Mouse (Mus musculus) heart, adult 2 months (tissue): ENCODE measurements around the gene Zdhhc14.

Experiments
- CTCF ChIP-seq: fragments of 200-600 bp; IDR thresholded peaks from 2 replicates; pipeline ENCODE4 v1.8.1; 2022; ENCODE audit warnings: antibody characterized with exemption, mild to moderate bottlenecking, moderate library complexity
- EP300 ChIP-seq: fragments of 200-500 bp; IDR thresholded peaks from 2 replicates; pipeline ENCODE4 v1.6.1; 2011; ENCODE audit warnings: low read depth, low read length, control low read depth; ENCODE audit not compliant: insufficient read depth
- POLR2A ChIP-seq: fragments of 200-500 bp; IDR thresholded peaks from 2 replicates; pipeline ENCODE4 v1.6.1; 2011; ENCODE audit warnings: mild to moderate bottlenecking, low read depth, low read length, control low read depth; ENCODE audit not compliant: insufficient read depth

DNA sequence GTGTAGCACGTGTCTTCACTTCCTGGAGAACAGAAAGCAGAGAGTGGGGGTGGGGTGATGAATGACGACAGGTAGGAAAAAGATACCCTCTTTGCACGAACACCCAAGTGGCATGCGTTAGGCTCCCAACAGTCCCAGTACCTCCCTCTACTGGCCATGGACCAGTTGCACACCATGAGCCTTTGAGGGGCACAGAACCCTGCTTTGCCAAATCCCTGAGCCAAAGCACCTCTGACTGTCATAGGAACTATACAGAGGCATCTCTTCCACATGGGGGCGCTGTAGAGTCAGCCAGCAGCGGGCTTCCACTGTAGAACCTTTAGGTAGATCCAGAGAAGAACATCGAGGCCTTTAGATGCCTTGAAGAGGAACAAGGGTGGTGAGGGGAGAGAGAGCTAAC, 241.0 kb downstream of the Zdhhc14 start:
- TF ChIP-seq POLR2A: no peak
- peak; percentile 71 for TF ChIP-seq CTCF
- no peak for TF ChIP-seq EP300
